Mouse (Mus musculus) yolk sac, embryonic 10.5 days (tissue): Measurements from ENCODE around the gene Igfbp2.

Source experiments
- DNase-seq: peaks from one replicate; pipeline ENCODE4 v3.0.0-alpha.2; 2017; ENCODE audit warnings: low spot score

Igfbp2 gene

GRCm38 (mm10) chr1:72873078-72873477 lies 48.8 kb downstream of the Igfbp2 start:
- DNase-seq = peak; percentile 45

DNA sequence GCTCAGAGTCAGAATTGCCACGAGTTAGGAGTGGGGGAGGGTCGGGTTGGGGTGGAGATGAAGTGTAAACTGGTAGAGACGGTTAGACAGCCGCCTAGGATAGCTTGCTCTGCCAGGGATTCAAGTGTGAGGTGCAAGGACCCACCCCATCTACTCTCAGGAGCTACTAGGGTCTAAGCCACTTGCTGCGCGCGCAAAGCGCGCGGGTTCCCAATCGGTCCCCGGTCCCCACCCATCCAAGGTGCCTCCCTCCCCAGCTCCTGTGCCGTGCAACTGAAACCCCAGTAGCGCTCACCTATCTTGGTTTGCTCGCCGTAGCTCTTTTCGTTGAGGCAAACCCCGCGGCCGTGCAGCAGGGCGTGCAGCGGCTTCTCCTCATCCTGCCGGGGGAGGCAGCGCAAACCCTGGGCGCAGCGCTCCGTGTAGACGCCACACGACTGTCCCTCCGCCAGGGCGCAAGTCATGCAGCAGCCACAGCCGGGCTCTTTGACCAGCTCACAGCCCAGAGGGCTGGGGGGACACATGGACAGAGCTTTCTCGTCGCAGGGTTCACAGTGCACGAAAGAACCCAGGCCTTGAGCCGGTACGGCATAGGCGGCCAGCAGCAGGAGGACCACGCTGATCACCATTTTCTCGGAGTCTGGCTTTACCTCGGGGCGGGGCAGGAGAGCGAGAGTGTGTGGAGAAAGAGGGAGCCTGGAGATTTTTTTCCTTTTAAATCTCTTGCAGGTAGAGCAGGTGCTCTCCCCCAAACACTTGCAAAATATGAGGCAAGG lies 49.4 kb downstream of the Igfbp2 start:
- DNase-seq = peak; percentile 74

- peak; percentile 80 for DNase-seq
These were observed 50.2 kb downstream of the Igfbp2 start, which contains the start of gene Igfbp5 for GRCm38 (mm10) chr1:72874287-72875211. Gene Igfbp5, minus strand, starts transcription at chr1:72874884.

GRCm38 (mm10) chr1:72875708-72876107 lies 51.4 kb downstream of the Igfbp2 start:
- no peak for DNase-seq

DNA sequence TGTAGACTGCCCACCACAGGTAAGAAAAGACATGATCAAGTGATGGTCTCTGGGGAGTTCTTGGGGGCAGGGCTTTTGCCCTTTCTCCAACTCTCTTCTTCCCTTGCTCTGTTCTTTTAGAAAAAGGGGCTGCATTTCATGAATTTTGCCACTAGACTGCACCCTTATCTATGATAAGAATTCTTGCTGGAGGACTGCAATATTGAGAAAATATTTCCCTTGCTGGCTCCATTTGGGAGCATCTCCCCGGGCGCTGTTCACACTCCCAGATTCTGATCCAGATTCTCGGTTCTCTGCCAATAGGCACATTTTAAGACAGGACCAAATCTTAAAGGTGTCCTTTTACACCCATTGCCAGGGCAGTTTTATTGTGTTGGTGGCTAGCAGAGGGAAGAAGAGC lies 51.8 kb downstream of the Igfbp2 start:
- no peak for DNase-seq

GRCm38 (mm10) chr1:72877892-72878291 lies 53.6 kb downstream of the Igfbp2 start:
- peak; percentile 65 for DNase-seq

- no peak for DNase-seq
These were observed 54.4 kb downstream of the Igfbp2 start for GRCm38 (mm10) chr1:72878473-72879318.

DNA sequence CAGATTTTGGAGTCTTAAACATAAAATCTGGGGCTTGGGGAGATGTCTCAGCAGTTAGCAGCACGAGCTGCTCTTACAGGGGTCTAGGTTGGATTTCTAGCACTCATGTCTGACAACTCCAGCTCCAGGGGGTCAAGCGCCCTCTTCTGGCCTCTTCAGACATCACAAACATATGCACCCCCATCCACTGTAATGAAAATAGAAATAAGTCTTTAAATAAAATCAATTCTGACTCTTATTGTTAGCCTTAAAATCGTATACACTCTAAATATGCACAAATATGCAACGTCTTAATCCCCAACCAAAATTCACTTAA lies 55.0 kb downstream of the Igfbp2 start:
- DNase-seq = no peak

- DNase-seq = no peak
These were observed 61.0 kb downstream of the Igfbp2 start for GRCm38 (mm10) chr1:72885111-72885818.

DNA sequence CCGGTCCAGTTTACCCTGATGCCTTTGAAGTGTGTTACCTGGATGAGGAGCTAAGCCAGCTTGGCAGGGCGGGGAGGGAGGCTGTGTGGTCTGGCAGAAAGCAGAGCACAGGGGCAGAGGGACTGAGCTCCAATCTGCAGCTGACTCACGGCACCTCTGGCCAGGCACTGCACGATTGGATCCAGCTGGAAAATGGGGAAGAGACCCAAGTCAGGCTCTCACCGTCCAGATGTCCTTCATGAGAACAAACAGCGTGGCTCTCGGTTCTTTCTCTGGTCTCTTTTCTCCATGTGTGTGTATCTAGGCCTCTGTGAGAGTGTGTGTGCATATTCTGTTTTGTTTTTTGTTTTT lies 61.5 kb downstream of the Igfbp2 start:
- no peak for DNase-seq

GRCm38 (mm10) chr1:72887910-72888309 lies 63.6 kb downstream of the Igfbp2 start:
- DNase-seq = no peak

GRCm38 (mm10) chr1:72895821-72896220 lies 71.5 kb downstream of the Igfbp2 start:
- peak; percentile 17 for DNase-seq
